Mouse (Mus musculus) forebrain, embryonic 16.5 days (tissue): ENCODE measurements around the gene Psg16. TPM values are rescaled to one million over a fixed set of nuclear protein-coding genes. Genes with fewer than 3 reads are reported as not detected.

Experiments used
- ATAC-seq: fragments of 200-750 bp; cut with Nextera tagmentation; 2 replicates; pipeline ENCODE4 v1.8.0; 2017; ENCODE audit warnings: mild to moderate bottlenecking, moderate library complexity
- H3K27ac ChIP-seq: fragments of 300-500 bp; sonication (generic); 2 replicates; pipeline ENCODE4 v1.5.1; 2014; ENCODE audit warnings: low read length, control low read depth
- H3K27me3 ChIP-seq: fragments of 300-500 bp; sonication (generic); replicated peaks from 2 replicates; pipeline ENCODE4 v1.6.1; 2014; ENCODE audit warnings: low read length; ENCODE audit not compliant: control insufficient read depth, insufficient read depth
- H3K36me3 ChIP-seq: fragments of 300-500 bp; sonication (generic); 2 replicates; pipeline ENCODE4 v1.6.1; 2014; ENCODE audit not compliant: control insufficient read depth, insufficient read depth
- H3K4me1 ChIP-seq: fragments of 300-500 bp; sonication (generic); replicated peaks from 2 replicates; pipeline ENCODE4 v1.6.1; 2014; ENCODE audit warnings: low read length; ENCODE audit not compliant: control insufficient read depth, insufficient read depth
- H3K4me2 ChIP-seq: fragments of 300-500 bp; sonication (generic); 2 replicates; pipeline ENCODE4 v1.6.1; 2014; ENCODE audit warnings: mild to moderate bottlenecking, low read length, control low read depth
- H3K4me3 ChIP-seq: fragments of 300-500 bp; sonication (generic); replicated peaks from 2 replicates; pipeline ENCODE4 v1.5.1; 2014; ENCODE audit warnings: mild to moderate bottlenecking, low read length, control low read depth
- H3K9ac ChIP-seq: fragments of 300-500 bp; sonication (generic); replicated peaks from 2 replicates; pipeline ENCODE4 v1.6.1; 2014; ENCODE audit warnings: low read depth, low read length, control low read depth
- H3K9me3 ChIP-seq: fragments of 300-500 bp; sonication (generic); 2 replicates; pipeline ENCODE4 v1.6.1; 2016; ENCODE audit warnings: low read length; ENCODE audit not compliant: control insufficient read depth
- WGBS: fragments of 180-500 bp; shearing (Covaris S2); extraction: QIAGEN DNeasy Blood & Tissue Kit; methylation state at CpG from one replicate; pipeline ENCODE4 v1.1.7; 2014; 5-methylcytosine and 5-hydroxymethylcytosine counted together
- polyA plus RNA-seq: library from polyadenylated mRNA; unstranded; fragments of >200 nt; fragmentation: Nextera tagmentation; extraction: Ambion mirVana; gene quantifications from 2 replicates; pipeline ENCODE4 v1.2.1, GENCODE M21; 2015

Gene Psg16
- polyA plus RNA-seq, 1 experiment from 2014 or later, result 3.4 TPM

DNA sequence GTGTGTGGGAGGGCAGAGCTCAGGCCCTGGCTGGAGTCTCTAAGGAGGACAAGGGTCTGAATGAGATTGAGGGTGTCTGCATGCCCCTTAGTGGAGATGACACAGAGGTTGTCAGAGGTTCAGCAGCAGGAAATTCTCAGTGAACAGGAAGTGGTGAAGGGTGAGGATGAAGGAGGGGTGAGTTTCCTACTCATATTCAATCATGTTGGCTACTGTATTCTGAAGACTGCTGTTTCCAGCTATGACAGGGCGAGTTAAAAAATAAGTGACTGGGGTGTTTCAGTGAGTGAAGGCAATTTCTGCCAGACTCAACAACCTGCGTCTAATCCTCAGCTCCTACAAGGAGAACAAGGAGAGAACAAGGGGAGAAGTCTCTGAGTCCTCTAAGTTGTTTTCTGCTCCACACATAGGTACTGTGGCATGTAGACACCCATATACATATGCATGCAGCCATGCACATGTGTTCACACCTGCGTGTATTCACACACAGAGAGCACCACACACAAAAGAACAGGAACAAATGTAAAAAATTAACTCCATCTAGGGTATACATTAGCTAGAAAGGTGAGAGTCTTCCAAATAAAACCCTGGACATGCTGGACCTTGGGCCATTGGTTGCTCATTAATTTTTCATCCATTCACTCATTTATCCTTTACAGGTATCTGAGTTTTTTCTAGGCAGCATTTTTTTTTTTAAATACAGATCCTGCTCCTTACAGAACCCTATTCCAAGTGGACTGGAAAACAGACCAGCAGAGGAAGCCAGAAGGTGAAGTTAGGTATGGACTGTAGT is 83.2 kb downstream of the Psg16 start:
- no peak overlapping the region for H3K27ac ChIP-seq
- ATAC-seq, result no peak
- no peaks in the 10 kb centered on the region for H3K36me3 ChIP-seq
- 80% methylated on average over 3 of the region's 3 CpGs for WGBS
- no peaks in the 10 kb centered on the region for H3K9me3 ChIP-seq
- H3K4me3 ChIP-seq, result no peak overlapping the region
- H3K27me3 ChIP-seq, result no peaks in the 10 kb centered on the region
- H3K9ac ChIP-seq, result no peak overlapping the region
- no peak overlapping the region for H3K4me2 ChIP-seq
- H3K4me1 ChIP-seq, result no peaks in the 10 kb centered on the region

GRCm38 (mm10) chr7:17159011-17159410 is 85.2 kb downstream of the Psg16 start:
- 85% methylated on average over 7 of the region's 7 CpGs for WGBS
- Histone ChIP-seq H3K9ac (no peak overlapping the region), H3K4me3 (no peak overlapping the region), H3K27ac (no peak overlapping the region), H3K36me3 (no peaks in the 10 kb centered on the region), H3K4me2 (no peak overlapping the region), H3K4me1 (no peaks in the 10 kb centered on the region), H3K9me3 (no peaks in the 10 kb centered on the region), H3K27me3 (no peaks in the 10 kb centered on the region)
- ATAC-seq, result no peak

- Histone ChIP-seq H3K4me3 (no peak overlapping the region), H3K27ac (no peak overlapping the region), H3K4me1 (no peaks in the 10 kb centered on the region), H3K27me3 (no peaks in the 10 kb centered on the region), H3K9ac (no peak overlapping the region), H3K36me3 (no peaks in the 10 kb centered on the region), H3K9me3 (0 out of 2 replicates have a peak, but pooled peaks cover 3% of the 10 kb centered on the region), H3K4me2 (no peak overlapping the region)
- no peak for ATAC-seq
- 88% methylated on average over 4 of the region's 4 CpGs for WGBS
Measured at GRCm38 (mm10) chr7:17171827-17172226, 98.0 kb downstream of the Psg16 start.

Other genes starting within 250 kb of the Psg16 start
- 6.6 TPM in 2 replicates for gene Prkd2, start 231.1 kb upstream of the Psg16 start, polyA plus RNA-seq
- 2.1 and 2.6 TPM in 2 replicates for gene Dact3, start 198.7 kb upstream of the Psg16 start, polyA plus RNA-seq
- 1.9 and 4.5 TPM in 2 replicates for gene Gng8, start 182.3 kb upstream of the Psg16 start, polyA plus RNA-seq
- gene Ptgir, start 167.6 kb upstream of the Psg16 start, polyA plus RNA-seq, result 0.15 TPM in 2 replicates
- gene Calm3, start 149.9 kb upstream of the Psg16 start, polyA plus RNA-seq, result 308 and 333 TPM in 2 replicates
- 85.3 and 118 TPM in 2 replicates for gene Pnmal2, start 129.4 kb upstream of the Psg16 start, polyA plus RNA-seq
- 50.1 and 60.9 TPM in 2 replicates for gene Pnmal1, start 114.4 kb upstream of the Psg16 start, polyA plus RNA-seq
- 3.7 and 4.1 TPM in 2 replicates for gene Gm42372, start 91.0 kb upstream of the Psg16 start, polyA plus RNA-seq
- 7.3 and 8.9 TPM in 2 replicates for gene Ccdc8, start 81.3 kb upstream of the Psg16 start, polyA plus RNA-seq
- gene Ppp5c, start 46.1 kb upstream of the Psg16 start, polyA plus RNA-seq, result 115 and 121 TPM in 2 replicates
- 4.4 TPM in 2 replicates for gene Hif3a, start 11.6 kb upstream of the Psg16 start, polyA plus RNA-seq
- gene Ceacam3, start 76.2 kb downstream of the Psg16 start, polyA plus RNA-seq, result not detected in 2 replicates
- gene Psg29, start 129.4 kb downstream of the Psg16 start, polyA plus RNA-seq, result not detected in 2 replicates